Mouse (Mus musculus) lung, embryonic 14.5 days (tissue): ENCODE measurements around the gene Gm8165. TPM values are rescaled to one million over a fixed set of nuclear protein-coding genes. Genes with fewer than 3 reads are reported as not detected.
"Not testable (repeated sequence)": the region's sequence is repeated elsewhere in the genome, so short reads cannot be mapped to it uniquely, and the experiment has no call there.

Experiments used
- ATAC-seq: fragments of 200-750 bp; cut with Nextera tagmentation; 2 replicates; pipeline ENCODE4 v1.8.0; 2017; ENCODE audit warnings: mild to moderate bottlenecking, moderate TSS enrichment, moderate library complexity; ENCODE audit not compliant: insufficient read depth
- DNase-seq: peaks from one replicate; pipeline ENCODE4 v3.0.0-alpha.2; 2015
- H3K27ac ChIP-seq: fragments of 300-500 bp; sonication (generic); 2 replicates; pipeline ENCODE4 v1.5.1; 2014; ENCODE audit warnings: low read depth, mild to moderate bottlenecking, moderate library complexity
- H3K27me3 ChIP-seq: fragments of 300-500 bp; sonication (generic); 2 replicates; pipeline ENCODE4 v1.6.1; 2014; ENCODE audit warnings: low read length, control low read depth; ENCODE audit not compliant: insufficient read depth
- H3K36me3 ChIP-seq: fragments of 300-500 bp; sonication (generic); 2 replicates; pipeline ENCODE4 v1.6.1; 2014; ENCODE audit warnings: control low read depth; ENCODE audit not compliant: insufficient read depth
- H3K4me1 ChIP-seq: fragments of 300-500 bp; sonication (generic); 2 replicates; pipeline ENCODE4 v1.6.1; 2014; ENCODE audit warnings: antibody characterized with exemption, control low read depth; ENCODE audit not compliant: insufficient read depth
- H3K4me2 ChIP-seq: fragments of 300-500 bp; sonication (generic); 2 replicates; pipeline ENCODE4 v1.6.1; 2014; ENCODE audit warnings: mild to moderate bottlenecking
- H3K4me3 ChIP-seq: fragments of 300-500 bp; sonication (generic); 2 replicates; pipeline ENCODE4 v1.5.1; 2014; ENCODE audit warnings: low read depth, low read length
- H3K9ac ChIP-seq: fragments of 300-500 bp; sonication (generic); 2 replicates; pipeline ENCODE4 v1.6.1; 2014
- H3K9me3 ChIP-seq: fragments of 300-500 bp; sonication (generic); 2 replicates; pipeline ENCODE4 v1.6.1; 2016; ENCODE audit warnings: low read depth, low read length, control low read depth
- WGBS: fragments of 180-500 bp; shearing (Covaris S2); extraction: QIAGEN DNeasy Blood & Tissue Kit; methylation state at CpG from one replicate; pipeline ENCODE4 v1.1.7; 2014; 5-methylcytosine and 5-hydroxymethylcytosine counted together
- polyA plus RNA-seq: library from polyadenylated mRNA; unstranded; fragments of >200 nt; fragmentation: Nextera tagmentation; extraction: Ambion mirVana; gene quantifications from 2 replicates; pipeline ENCODE4 v1.2.1, GENCODE M21; 2014

Gm8165 gene
- polyA plus RNA-seq = not detected in 2 replicates

GRCm38 (mm10) chr14:43677099-43677498, at the start of gene Gm8165:
Gm8165 (minus strand) TSS chr14:43677199.
- H3K36me3 ChIP-seq, DNase-seq, H3K4me2 ChIP-seq, H3K4me1 ChIP-seq, H3K9ac ChIP-seq, H3K9me3 ChIP-seq, H3K27ac ChIP-seq, H3K4me3 ChIP-seq, ATAC-seq, H3K27me3 ChIP-seq: not testable (repeated sequence)
- no CpG with 5 or more reads among the region's 2 CpGs for WGBS

- not testable (repeated sequence) for ATAC-seq, H3K9me3 ChIP-seq, H3K4me1 ChIP-seq, H3K9ac ChIP-seq, H3K4me2 ChIP-seq, H3K4me3 ChIP-seq, H3K27ac ChIP-seq, H3K27me3 ChIP-seq, H3K36me3 ChIP-seq, DNase-seq
- WGBS = 83% methylated on average over 4 of the region's 4 CpGs
These were observed 20.6 kb upstream of the Gm8165 start, which contains the start of gene Gm7324 for GRCm38 (mm10) chr14:43697621-43698020. Gm7324 (plus strand) TSS chr14:43697828.

Other genes with a start within 250 kb of the Gm8165 start
- 0.16 TPM in 1 of 2 replicates, not detected in the other for gene Gm5799, start 133.6 kb downstream of the Gm8165 start, polyA plus RNA-seq
- gene Gm17654, start 98.1 kb downstream of the Gm8165 start, polyA plus RNA-seq = not detected in 2 replicates
- not detected in 2 replicates for gene Gm10375, start 69.2 kb downstream of the Gm8165 start, polyA plus RNA-seq
- 1.7 and 2.5 TPM in 2 replicates for gene Gm7324, start 20.6 kb upstream of the Gm8165 start, polyA plus RNA-seq
- not detected in 2 replicates for gene Gm16506, start 50.3 kb upstream of the Gm8165 start, polyA plus RNA-seq
- not detected in 2 replicates for gene Gm6526, start 70.7 kb upstream of the Gm8165 start, polyA plus RNA-seq
- not detected in 2 replicates for gene Gm8180, start 107.5 kb upstream of the Gm8165 start, polyA plus RNA-seq
- not detected in 2 replicates for gene Ear1, start 198.3 kb upstream of the Gm8165 start, polyA plus RNA-seq
- not detected in 2 replicates for gene Ear10, start 246.4 kb upstream of the Gm8165 start, polyA plus RNA-seq
- gene Gm8113, start 248.2 kb upstream of the Gm8165 start, polyA plus RNA-seq = 34.7 and 39.6 TPM in 2 replicates